Mouse (Mus musculus): Measurements from ENCODE around the gene Tekt4. TPM values are rescaled to one million over a fixed set of nuclear protein-coding genes. Genes with fewer than 3 reads are reported as not detected.
A peak's percentile ranks its signal among the peaks of the same experiment; 100 is the strongest.

Tekt4 gene
- polyA plus RNA-seq, 1 experiment from 2014 or later = 5.8 TPM

DNA sequence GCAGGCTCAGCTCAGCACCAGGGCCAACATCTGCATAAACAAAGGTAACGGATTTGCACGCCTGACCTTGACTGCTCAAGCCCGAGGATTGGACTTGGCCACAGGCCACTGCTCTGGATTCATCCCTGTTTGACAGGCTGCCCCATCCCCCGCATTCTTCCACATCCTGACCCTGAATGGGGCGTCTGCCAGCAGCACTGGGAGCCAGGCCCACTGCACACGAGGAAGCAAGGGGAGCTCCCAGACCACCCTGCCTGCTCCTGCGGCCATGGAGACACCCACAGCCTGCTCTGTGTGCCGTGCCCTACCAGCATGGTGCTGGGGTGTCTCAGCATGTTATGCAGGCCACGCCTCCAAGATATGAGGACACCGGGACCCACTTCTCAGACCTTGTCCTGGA, 27.0 kb upstream of the Tekt4 start:
- no peak overlapping the region for H3K4me3 ChIP-seq (ENCODE audit: low read length)
- H3K9me3 ChIP-seq (ENCODE audit: control insufficient read depth, low read length) = no peaks in the 10 kb centered on the region
- 0 out of 2 replicates have a peak overlapping the region, but pooled peaks have one; percentile 8 for H3K27ac ChIP-seq (ENCODE audit: low read length)
- H3K36me3 ChIP-seq (ENCODE audit: control insufficient read depth, insufficient read depth, low read length) = no peaks in the 10 kb centered on the region
- peaks cover 8% of the 10 kb centered on the region for H3K27me3 ChIP-seq (ENCODE audit: control insufficient read depth, insufficient read depth, low read depth, low read length)
- peaks cover 31% of the 10 kb centered on the region for H3K4me1 ChIP-seq (replicated peaks; ENCODE audit: control insufficient read depth, insufficient read depth, low read length)
- H3K4me2 ChIP-seq (ENCODE audit: low read depth, low read length) = no peak overlapping the region
- H3K9ac ChIP-seq (ENCODE audit: low read length) = no peak overlapping the region
- WGBS = 25% methylated on average over 10 of the region's 10 CpGs
- ATAC-seq (ENCODE audit: low read depth) = peak; percentile 82

DNA sequence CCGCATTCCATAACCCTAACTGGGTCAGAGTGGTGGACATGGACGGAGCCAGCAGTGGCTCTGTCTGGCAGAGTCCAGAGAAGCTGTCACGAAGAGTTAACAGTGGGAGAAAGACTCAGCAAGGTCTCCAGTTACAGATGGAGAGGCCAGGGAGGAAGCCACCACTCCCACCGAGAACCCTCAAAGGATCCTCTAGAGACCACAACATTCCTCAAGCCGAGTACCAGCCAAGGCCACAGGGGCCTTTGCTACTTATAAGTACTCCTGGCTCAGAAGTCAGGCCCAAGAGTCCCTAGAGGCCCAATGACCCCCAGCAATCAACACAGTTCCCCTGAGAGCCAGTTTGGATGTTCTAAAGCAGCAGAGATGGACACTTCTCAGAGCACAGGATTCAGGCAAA, 25.2 kb upstream of the Tekt4 start:
- H3K9ac ChIP-seq (ENCODE audit: low read length) = no peak overlapping the region
- no peak overlapping the region for H3K27ac ChIP-seq (ENCODE audit: low read length)
- H3K4me3 ChIP-seq (ENCODE audit: low read length) = no peak overlapping the region
- H3K36me3 ChIP-seq (ENCODE audit: control insufficient read depth, insufficient read depth, low read length) = no peaks in the 10 kb centered on the region
- H3K4me2 ChIP-seq (ENCODE audit: low read depth, low read length) = no peak overlapping the region
- ATAC-seq (ENCODE audit: low read depth) = no peak
- H3K9me3 ChIP-seq (ENCODE audit: control insufficient read depth, low read length) = no peaks in the 10 kb centered on the region
- peaks cover 40% of the 10 kb centered on the region for H3K4me1 ChIP-seq (replicated peaks; ENCODE audit: control insufficient read depth, insufficient read depth, low read length)
- H3K27me3 ChIP-seq (ENCODE audit: control insufficient read depth, insufficient read depth, low read depth, low read length) = peaks cover 18% of the 10 kb centered on the region
- WGBS = 36% methylated on average over 5 of the region's 5 CpGs

DNA sequence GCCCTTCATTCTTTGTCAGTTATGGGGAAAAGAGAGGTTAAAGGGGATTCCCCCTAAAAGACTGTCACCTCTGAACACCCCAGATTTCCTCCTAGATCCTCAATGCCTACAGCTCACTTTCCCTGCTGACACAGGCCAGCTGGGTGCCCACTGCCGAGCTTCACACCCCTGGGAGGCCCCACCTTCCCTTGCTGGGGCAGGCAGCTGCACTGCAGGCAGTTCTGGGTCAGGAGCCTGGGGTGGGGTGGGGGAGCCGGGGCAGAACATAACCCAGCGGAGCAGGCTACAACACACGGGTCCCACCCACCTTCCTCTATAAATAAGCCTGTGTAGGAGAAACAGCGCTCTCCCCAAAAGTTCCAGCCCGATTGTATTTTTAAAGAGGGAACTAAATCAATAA, 24.5 kb upstream of the Tekt4 start:
- no peak overlapping the region for H3K4me2 ChIP-seq (ENCODE audit: low read depth, low read length)
- peaks cover 18% of the 10 kb centered on the region for H3K27me3 ChIP-seq (ENCODE audit: control insufficient read depth, insufficient read depth, low read depth, low read length)
- H3K36me3 ChIP-seq (ENCODE audit: control insufficient read depth, insufficient read depth, low read length) = no peaks in the 10 kb centered on the region
- H3K9ac ChIP-seq (ENCODE audit: low read length) = no peak overlapping the region
- peaks cover 46% of the 10 kb centered on the region for H3K4me1 ChIP-seq (replicated peaks; ENCODE audit: control insufficient read depth, insufficient read depth, low read length)
- ATAC-seq (ENCODE audit: low read depth) = no peak
- WGBS = 40% methylated on average over 6 of the region's 6 CpGs
- H3K4me3 ChIP-seq (ENCODE audit: low read length) = no peak overlapping the region
- H3K9me3 ChIP-seq (ENCODE audit: control insufficient read depth, low read length) = no peaks in the 10 kb centered on the region
- H3K27ac ChIP-seq (ENCODE audit: low read length) = no peak overlapping the region

GRCm38 (mm10) chr17:25430534-25430933, 23.9 kb upstream of the Tekt4 start:
- Histone ChIP-seq H3K27me3 (ENCODE audit: control insufficient read depth, insufficient read depth, low read depth, low read length) (peaks cover 21% of the 10 kb centered on the region), H3K4me2 (ENCODE audit: low read depth, low read length) (no peak overlapping the region), H3K27ac (ENCODE audit: low read length) (no peak overlapping the region), H3K4me1 (replicated peaks; ENCODE audit: control insufficient read depth, insufficient read depth, low read length) (peaks cover 46% of the 10 kb centered on the region), H3K9me3 (ENCODE audit: control insufficient read depth, low read length) (no peaks in the 10 kb centered on the region), H3K36me3 (ENCODE audit: control insufficient read depth, insufficient read depth, low read length) (no peaks in the 10 kb centered on the region), H3K9ac (ENCODE audit: low read length) (no peak overlapping the region), H3K4me3 (ENCODE audit: low read length) (no peak overlapping the region)
- ATAC-seq (ENCODE audit: low read depth) = no peak
- WGBS = 61% methylated on average over 8 of the region's 8 CpGs

- peaks cover 21% of the 10 kb centered on the region for H3K27me3 ChIP-seq (ENCODE audit: control insufficient read depth, insufficient read depth, low read depth, low read length)
- H3K4me3 ChIP-seq (ENCODE audit: low read length) = peak overlapping the region; percentile 69
- no peak overlapping the region for H3K27ac ChIP-seq (ENCODE audit: low read length)
- H3K4me1 ChIP-seq (replicated peaks; ENCODE audit: control insufficient read depth, insufficient read depth, low read length) = peaks cover 33% of the 10 kb centered on the region
- no peaks in the 10 kb centered on the region for H3K36me3 ChIP-seq (ENCODE audit: control insufficient read depth, insufficient read depth, low read length)
- ATAC-seq (ENCODE audit: low read depth) = no peak
- no peaks in the 10 kb centered on the region for H3K9me3 ChIP-seq (ENCODE audit: control insufficient read depth, low read length)
- peak overlapping the region; percentile 99 for H3K4me2 ChIP-seq (ENCODE audit: low read depth, low read length)
- peak overlapping the region; percentile 72 for H3K9ac ChIP-seq (ENCODE audit: low read length)
- WGBS = 1% methylated on average over 53 of the region's 53 CpGs
These were observed 21.8 kb upstream of the Tekt4 start for GRCm38 (mm10) chr17:25432433-25433181.

GRCm38 (mm10) chr17:25433223-25433616, 21.2 kb upstream of the Tekt4 start:
- H3K9me3 ChIP-seq (ENCODE audit: control insufficient read depth, low read length) = no peaks in the 10 kb centered on the region
- H3K4me3 ChIP-seq (ENCODE audit: low read length) = peak overlapping the region; percentile 69
- peak overlapping the region; percentile 99 for H3K4me2 ChIP-seq (ENCODE audit: low read depth, low read length)
- peak overlapping the region; percentile 72 for H3K9ac ChIP-seq (ENCODE audit: low read length)
- peaks cover 21% of the 10 kb centered on the region for H3K27me3 ChIP-seq (ENCODE audit: control insufficient read depth, insufficient read depth, low read depth, low read length)
- H3K27ac ChIP-seq (ENCODE audit: low read length) = no peak overlapping the region
- no peaks in the 10 kb centered on the region for H3K36me3 ChIP-seq (ENCODE audit: control insufficient read depth, insufficient read depth, low read length)
- 0% methylated on average over 30 of the region's 40 CpGs for WGBS
- peak; percentile 37 for ATAC-seq (ENCODE audit: low read depth)
- peaks cover 30% of the 10 kb centered on the region for H3K4me1 ChIP-seq (replicated peaks; ENCODE audit: control insufficient read depth, insufficient read depth, low read length)

- Histone ChIP-seq H3K4me3 (ENCODE audit: low read length) (peak within 1 kb of the TSS; percentile 69), H3K4me1 (replicated peaks; ENCODE audit: control insufficient read depth, insufficient read depth, low read length) (peaks cover 30% of the 10 kb centered on the region), H3K9me3 (ENCODE audit: control insufficient read depth, low read length) (no peaks in the 10 kb centered on the region), H3K4me2 (ENCODE audit: low read depth, low read length) (peak within 1 kb of the TSS; percentile 99), H3K9ac (ENCODE audit: low read length) (peak within 1 kb of the TSS; percentile 72), H3K27me3 (ENCODE audit: control insufficient read depth, insufficient read depth, low read depth, low read length) (peaks cover 21% of the 10 kb centered on the region), H3K36me3 (ENCODE audit: control insufficient read depth, insufficient read depth, low read length) (no peaks in the 10 kb centered on the region), H3K27ac (ENCODE audit: low read length) (peak within 1 kb of the TSS; percentile 59)
- 0% methylated on average over 77 of the region's 103 CpGs for WGBS
- ATAC-seq (ENCODE audit: low read depth) = peak; percentile 91
These were observed 20.5 kb upstream of the Tekt4 start, which contains the start of gene Cacna1h for GRCm38 (mm10) chr17:25433617-25434606. TSS of gene Cacna1h (minus strand) at chr17:25433783.

DNA sequence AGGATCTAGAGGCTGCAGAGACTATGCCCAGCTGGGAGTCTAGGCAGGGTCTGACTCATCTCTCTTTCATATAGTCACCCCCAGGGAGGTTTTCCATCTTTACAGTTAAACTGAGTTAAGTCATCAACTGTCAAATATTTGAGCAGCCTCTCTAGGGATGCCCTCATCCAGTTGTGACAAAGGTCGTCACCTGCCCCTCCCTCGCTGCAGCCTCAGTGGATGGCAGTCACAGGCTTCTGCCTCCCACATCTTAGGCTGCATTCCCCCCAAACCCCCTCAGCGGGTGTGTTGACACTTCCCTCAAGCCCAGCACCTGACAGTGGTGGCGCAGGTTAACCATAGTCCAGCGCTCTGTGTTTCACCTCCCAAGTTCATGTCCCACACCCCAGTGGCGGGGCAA, 13.0 kb upstream of the Tekt4 start:
- H3K9ac ChIP-seq (ENCODE audit: low read length) = no peak overlapping the region
- no peak for ATAC-seq (ENCODE audit: low read depth)
- H3K36me3 ChIP-seq (ENCODE audit: control insufficient read depth, insufficient read depth, low read length) = no peaks in the 10 kb centered on the region
- H3K4me1 ChIP-seq (replicated peaks; ENCODE audit: control insufficient read depth, insufficient read depth, low read length) = no peaks in the 10 kb centered on the region
- H3K27ac ChIP-seq (ENCODE audit: low read length) = no peak overlapping the region
- no peaks in the 10 kb centered on the region for H3K9me3 ChIP-seq (ENCODE audit: control insufficient read depth, low read length)
- H3K4me3 ChIP-seq (ENCODE audit: low read length) = no peak overlapping the region
- H3K4me2 ChIP-seq (ENCODE audit: low read depth, low read length) = no peak overlapping the region
- 64% methylated on average over 6 of the region's 6 CpGs for WGBS
- H3K27me3 ChIP-seq (ENCODE audit: control insufficient read depth, insufficient read depth, low read depth, low read length) = no peaks in the 10 kb centered on the region

DNA sequence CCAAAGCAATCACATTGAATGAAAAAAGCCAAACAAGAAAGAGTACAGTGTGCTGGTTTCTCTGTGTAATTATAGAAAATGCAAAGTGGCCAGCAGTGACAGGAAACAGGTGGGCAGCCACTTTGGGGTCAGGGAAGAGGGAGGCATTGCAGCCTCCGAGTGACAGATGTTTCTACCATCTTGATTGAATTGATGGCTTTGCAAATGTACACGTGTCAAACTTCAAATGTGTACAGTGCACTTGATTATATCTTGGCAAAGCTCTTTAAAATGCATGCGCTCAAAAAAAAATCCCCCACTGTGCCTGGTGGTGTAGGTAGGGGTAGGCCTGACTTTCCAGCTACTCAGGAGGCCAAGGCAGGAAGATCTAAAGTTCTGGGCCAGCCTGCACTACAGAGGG, 11.5 kb upstream of the Tekt4 start:
- ATAC-seq (ENCODE audit: low read depth) = no peak
- Histone ChIP-seq H3K4me2 (ENCODE audit: low read depth, low read length) (no peak overlapping the region), H3K36me3 (ENCODE audit: control insufficient read depth, insufficient read depth, low read length) (no peaks in the 10 kb centered on the region), H3K27me3 (ENCODE audit: control insufficient read depth, insufficient read depth, low read depth, low read length) (no peaks in the 10 kb centered on the region), H3K4me1 (replicated peaks; ENCODE audit: control insufficient read depth, insufficient read depth, low read length) (no peaks in the 10 kb centered on the region), H3K4me3 (ENCODE audit: low read length) (no peak overlapping the region), H3K9ac (ENCODE audit: low read length) (no peak overlapping the region), H3K27ac (ENCODE audit: low read length) (no peak overlapping the region), H3K9me3 (ENCODE audit: control insufficient read depth, low read length) (no peaks in the 10 kb centered on the region)
- 37% methylated on average over 3 of the region's 3 CpGs for WGBS
